Mouse (Mus musculus): ENCODE measurements around the gene Vmn1r69.

- TF ChIP-seq USF1 (IDR thresholded peaks at IDR 0.05; ENCODE audit: low read depth) (no peak), POLR2A (IDR thresholded peaks at IDR 0.05; ENCODE audit: insufficient read length, low read depth) (no peak), MAX (IDR thresholded peaks at IDR 0.05; ENCODE audit: low read depth) (no peak), E2F4 (IDR thresholded peaks at IDR 0.05; ENCODE audit: insufficient read depth) (no peak), POLR2AphosphoS2 (IDR thresholded peaks at IDR 0.05; ENCODE audit: insufficient read length, low read depth) (no peak)
These were observed 17.8 kb upstream of the Vmn1r69 start, which contains the start of gene Vmn1r70 for GRCm38 (mm10) chr7:10631232-10631631.

All from myocyte (in vitro differentiated cells).